Mouse (Mus musculus) monocyte, adult 5-6 weeks (primary cell): ENCODE results near the gene Osbpl8. TPM values are rescaled to one million over a fixed set of nuclear protein-coding genes. Genes with fewer than 3 reads are reported as not detected.
"Not testable (repeated sequence)": the region's sequence is repeated elsewhere in the genome, so short reads cannot be mapped to it uniquely, and the experiment has no call there.

ENCODE experiments used
- ATAC-seq: fragments of 153-309, 156-312 bp; replicated peaks from 2 replicates; pipeline ENCODE4 v1.8.0; 2017; ENCODE audit warnings: mild to moderate bottlenecking; ENCODE audit not compliant: low TSS enrichment, insufficient number of reproducible peaks, severe bottlenecking, poor library complexity, low FRiP score
- total RNA-seq: library from RNA; stranded (forward); fragments of 200-1000, 200-491, 200-594 nt; gene quantifications from 3 replicates; pipeline ENCODE4 v1.2.3, GENCODE M21; 2017

The Osbpl8 gene
- total RNA-seq, 1 experiment from 2014 or later: 103 TPM

GRCm38 (mm10) chr10:111216111-111216510 lies 51.6 kb downstream of the Osbpl8 start:
- no peak for ATAC-seq

GRCm38 (mm10) chr10:111222535-111222934 lies 58.0 kb downstream of the Osbpl8 start:
- no peak for ATAC-seq

GRCm38 (mm10) chr10:111223218-111223830 lies 58.8 kb downstream of the Osbpl8 start:
- ATAC-seq: no peak

- ATAC-seq: no peak
Observed at GRCm38 (mm10) chr10:111224696-111225095, 60.1 kb downstream of the Osbpl8 start.

- peak; percentile 87 for ATAC-seq
Observed at GRCm38 (mm10) chr10:111226508-111226907, 62.0 kb downstream of the Osbpl8 start.

GRCm38 (mm10) chr10:111232237-111232636 lies 67.7 kb downstream of the Osbpl8 start:
- not testable (repeated sequence) for ATAC-seq

- no peak for ATAC-seq
Observed at GRCm38 (mm10) chr10:111233476-111234130, 69.1 kb downstream of the Osbpl8 start.

GRCm38 (mm10) chr10:111234450-111235288 lies 70.1 kb downstream of the Osbpl8 start:
- no peak; the same call in 1 of the 2 replicates for ATAC-seq

GRCm38 (mm10) chr10:111235289-111235570 lies 70.7 kb downstream of the Osbpl8 start:
- no peak for ATAC-seq

- no peak for ATAC-seq
Observed at GRCm38 (mm10) chr10:111237434-111237833, 72.9 kb downstream of the Osbpl8 start.

GRCm38 (mm10) chr10:111242677-111243076 lies 78.1 kb downstream of the Osbpl8 start:
- no peak for ATAC-seq

- ATAC-seq: no peak
Observed at GRCm38 (mm10) chr10:111247609-111248008, 83.1 kb downstream of the Osbpl8 start.

GRCm38 (mm10) chr10:111248177-111248576 lies 83.6 kb downstream of the Osbpl8 start:
- ATAC-seq: no peak

- ATAC-seq: no peak
Observed at GRCm38 (mm10) chr10:111250192-111250591, 85.6 kb downstream of the Osbpl8 start.

- no peak; the same call in 1 of the 2 replicates for ATAC-seq
Observed at GRCm38 (mm10) chr10:111251666-111252065, 87.1 kb downstream of the Osbpl8 start.

- ATAC-seq: no peak
Observed at GRCm38 (mm10) chr10:111255228-111255627, 90.7 kb downstream of the Osbpl8 start.

GRCm38 (mm10) chr10:111256156-111256555 lies 91.6 kb downstream of the Osbpl8 start:
- no peak for ATAC-seq

- ATAC-seq: no peak
Observed at GRCm38 (mm10) chr10:111257358-111257757, 92.8 kb downstream of the Osbpl8 start.

- no peak for ATAC-seq
Observed at GRCm38 (mm10) chr10:111258256-111258655, 93.7 kb downstream of the Osbpl8 start.

GRCm38 (mm10) chr10:111271687-111272086 lies 107.1 kb downstream of the Osbpl8 start:
- no peak for ATAC-seq
